Mouse (Mus musculus) midbrain, embryonic 16.5 days (tissue): ENCODE data around the gene Pax4. TPM values are rescaled to one million over a fixed set of nuclear protein-coding genes. Genes with fewer than 3 reads are reported as not detected.
A peak's percentile ranks its signal among the peaks of the same experiment; 100 is the strongest.

ENCODE experiments used
- ATAC-seq: fragments of 200-750 bp; cut with Nextera tagmentation; 2 replicates; pipeline ENCODE4 v1.8.0; 2017; ENCODE audit warnings: moderate TSS enrichment
- H3K27ac ChIP-seq: fragments of 300-500 bp; sonication (generic); 2 replicates; pipeline ENCODE4 v1.5.1; 2014; ENCODE audit warnings: mild to moderate bottlenecking, low read length, mixed read lengths
- H3K27me3 ChIP-seq: fragments of 300-500 bp; sonication (generic); 2 replicates; pipeline ENCODE4 v1.6.1; 2014; ENCODE audit warnings: low read depth, low read length, mixed read lengths; ENCODE audit not compliant: control insufficient read depth, insufficient read depth
- H3K36me3 ChIP-seq: fragments of 300-500 bp; sonication (generic); 2 replicates; pipeline ENCODE4 v1.6.1; 2014; ENCODE audit warnings: mild to moderate bottlenecking, low read length, moderate library complexity, mixed read lengths; ENCODE audit not compliant: control insufficient read depth, insufficient read depth
- H3K4me1 ChIP-seq: fragments of 300-500 bp; sonication (generic); 2 replicates; pipeline ENCODE4 v1.6.1; 2014; ENCODE audit warnings: mild to moderate bottlenecking, low read length, mixed read lengths; ENCODE audit not compliant: control insufficient read depth, insufficient read depth
- H3K4me2 ChIP-seq: fragments of 300-500 bp; sonication (generic); 2 replicates; pipeline ENCODE4 v1.6.1; 2014; ENCODE audit warnings: mild to moderate bottlenecking, low read length, mixed read lengths
- H3K4me3 ChIP-seq: fragments of 300-500 bp; sonication (generic); 2 replicates; pipeline ENCODE4 v1.5.1; 2014; ENCODE audit warnings: low read depth, mild to moderate bottlenecking, low read length, moderate library complexity, mixed read lengths
- H3K9ac ChIP-seq: fragments of 300-500 bp; sonication (generic); 2 replicates; pipeline ENCODE4 v1.6.1; 2014; ENCODE audit warnings: low read depth, low read length, mixed read lengths
- H3K9me3 ChIP-seq: fragments of 300-500 bp; sonication (generic); replicated peaks from 2 replicates; pipeline ENCODE4 v1.6.1; 2014; ENCODE audit warnings: mild to moderate bottlenecking, low read length, mixed read lengths; ENCODE audit not compliant: control insufficient read depth, poor library complexity, severe bottlenecking
- WGBS: fragments of 180-500 bp; shearing (Covaris S2); extraction: QIAGEN DNeasy Blood & Tissue Kit; methylation state at CpG from one replicate; pipeline ENCODE4 v1.1.7; 2014; 5-methylcytosine and 5-hydroxymethylcytosine counted together
- polyA plus RNA-seq: library from polyadenylated mRNA; unstranded; fragments of >200 nt; fragmentation: Nextera tagmentation; extraction: Ambion mirVana; gene quantifications from 2 replicates; pipeline ENCODE4 v1.2.1, GENCODE M21; 2015

The Pax4 gene
- polyA plus RNA-seq, 1 experiment from 2014 or later = not detected

GRCm38 (mm10) chr6:28419673-28420072 is 29.5 kb downstream of the Pax4 start:
- H3K4me3 ChIP-seq = no peak overlapping the region
- 83% methylated on average over 2 of the region's 2 CpGs for WGBS

GRCm38 (mm10) chr6:28418449-28418848 is 30.7 kb downstream of the Pax4 start:
- Histone ChIP-seq H3K4me2 (no peak overlapping the region), H3K9ac (no peak overlapping the region), H3K4me3 (no peak overlapping the region), H3K36me3 (peaks cover 22% of the 10 kb centered on the region), H3K27ac (no peak overlapping the region), H3K4me1 (peaks cover 24% of the 10 kb centered on the region), H3K27me3 (no peaks in the 10 kb centered on the region), H3K9me3 (no peaks in the 10 kb centered on the region)
- 90% methylated on average over 14 of the region's 14 CpGs for WGBS
- no peak for ATAC-seq

More at GRCm38 (mm10) chr6:28419673-28420072, 29.5 kb downstream of the Pax4 start:
- no peaks in the 10 kb centered on the region for H3K27me3 ChIP-seq
- no peaks in the 10 kb centered on the region for H3K9me3 ChIP-seq
- no peak overlapping the region for H3K27ac ChIP-seq
- no peak overlapping the region for H3K9ac ChIP-seq
- peaks cover 30% of the 10 kb centered on the region for H3K4me1 ChIP-seq
- ATAC-seq = no peak
- peaks cover 22% of the 10 kb centered on the region for H3K36me3 ChIP-seq
- H3K4me2 ChIP-seq = peak overlapping the region; percentile 82

GRCm38 (mm10) chr6:28416981-28417380 is 32.2 kb downstream of the Pax4 start:
- H3K36me3 ChIP-seq = peaks cover 22% of the 10 kb centered on the region
- H3K9me3 ChIP-seq = no peaks in the 10 kb centered on the region
- H3K4me2 ChIP-seq = no peak overlapping the region
- H3K4me3 ChIP-seq = no peak overlapping the region
- H3K27me3 ChIP-seq = no peaks in the 10 kb centered on the region
- no peak for ATAC-seq
- H3K9ac ChIP-seq = no peak overlapping the region
- WGBS = 84% methylated on average over 4 of the region's 4 CpGs
- no peak overlapping the region for H3K27ac ChIP-seq
- H3K4me1 ChIP-seq = peaks cover 19% of the 10 kb centered on the region

GRCm38 (mm10) chr6:28411236-28411635 is 37.9 kb downstream of the Pax4 start:
- no peak overlapping the region for H3K4me2 ChIP-seq
- H3K4me1 ChIP-seq = no peaks in the 10 kb centered on the region
- H3K4me3 ChIP-seq = no peak overlapping the region
- no peak overlapping the region for H3K27ac ChIP-seq
- WGBS = 76% methylated on average over 2 of the region's 2 CpGs
- ATAC-seq = no peak
- no peaks in the 10 kb centered on the region for H3K9me3 ChIP-seq
- no peak overlapping the region for H3K9ac ChIP-seq
- H3K27me3 ChIP-seq = no peaks in the 10 kb centered on the region
- peaks cover 9% of the 10 kb centered on the region for H3K36me3 ChIP-seq

GRCm38 (mm10) chr6:28410053-28410452 is 39.1 kb downstream of the Pax4 start:
- H3K9me3 ChIP-seq = no peaks in the 10 kb centered on the region
- no peaks in the 10 kb centered on the region for H3K27me3 ChIP-seq
- 88% methylated on average over 9 of the region's 9 CpGs for WGBS
- no peaks in the 10 kb centered on the region for H3K4me1 ChIP-seq
- ATAC-seq = no peak
- no peak overlapping the region for H3K9ac ChIP-seq
- H3K4me2 ChIP-seq = no peak overlapping the region
- 0 out of 2 replicates have a peak, but pooled peaks cover under 1% of the 10 kb centered on the region for H3K36me3 ChIP-seq
- H3K27ac ChIP-seq = no peak overlapping the region
- no peak overlapping the region for H3K4me3 ChIP-seq

GRCm38 (mm10) chr6:28399791-28400190 is 49.4 kb downstream of the Pax4 start:
- no peaks in the 10 kb centered on the region; the same call in 1 of the 2 replicates for H3K27me3 ChIP-seq
- no peaks in the 10 kb centered on the region for H3K36me3 ChIP-seq
- no peak overlapping the region for H3K4me2 ChIP-seq
- H3K9me3 ChIP-seq = no peaks in the 10 kb centered on the region; the same call in 1 of the 2 replicates
- no peak for ATAC-seq
- peaks cover 17% of the 10 kb centered on the region for H3K4me1 ChIP-seq
- 98% methylated on average over 4 of the region's 4 CpGs for WGBS
- no peak overlapping the region for H3K27ac ChIP-seq
- H3K4me3 ChIP-seq = no peak overlapping the region
- H3K9ac ChIP-seq = no peak overlapping the region

- 91% methylated on average over 3 of the region's 3 CpGs for WGBS
- ATAC-seq = no peak
- H3K36me3 ChIP-seq = no peaks in the 10 kb centered on the region
- H3K4me3 ChIP-seq = no peak overlapping the region
- no peak overlapping the region for H3K27ac ChIP-seq
- no peak overlapping the region for H3K4me2 ChIP-seq
- no peak overlapping the region for H3K9ac ChIP-seq
- H3K4me1 ChIP-seq = peaks cover 17% of the 10 kb centered on the region
- no peaks in the 10 kb centered on the region; the same call in 1 of the 2 replicates for H3K9me3 ChIP-seq
- H3K27me3 ChIP-seq = no peaks in the 10 kb centered on the region; the same call in 1 of the 2 replicates
Observed at GRCm38 (mm10) chr6:28398726-28399125, 50.4 kb downstream of the Pax4 start.

- H3K36me3 ChIP-seq = no peaks in the 10 kb centered on the region
- H3K4me3 ChIP-seq = peak within 1 kb of the TSS; percentile 53
- peaks cover 17% of the 10 kb centered on the region for H3K4me1 ChIP-seq
- H3K27ac ChIP-seq = peak within 1 kb of the TSS; percentile 64; the same call in 1 of the 2 replicates
- H3K9ac ChIP-seq = peak within 1 kb of the TSS; percentile 68
- H3K27me3 ChIP-seq = no peaks in the 10 kb centered on the region; the same call in 1 of the 2 replicates
- peak; percentile 63 for ATAC-seq
- peak within 1 kb of the TSS; percentile 94 for H3K4me2 ChIP-seq
- WGBS = under 1% methylated on average over 33 of the region's 33 CpGs
- H3K9me3 ChIP-seq = no peaks in the 10 kb centered on the region; the same call in 1 of the 2 replicates
Observed at GRCm38 (mm10) chr6:28397681-28398203, 51.4 kb downstream of the Pax4 start, which contains the start of gene Zfp800. TSS of gene Zfp800 (minus strand) at chr6:28398005.

GRCm38 (mm10) chr6:28396853-28397457 is 52.2 kb downstream of the Pax4 start:
- no peaks in the 10 kb centered on the region; the same call in 1 of the 2 replicates for H3K9me3 ChIP-seq
- peak overlapping the region; percentile 26; the same call in 1 of the 2 replicates for H3K27ac ChIP-seq
- under 1% methylated on average over 19 of the region's 19 CpGs for WGBS
- peak overlapping the region; percentile 53 for H3K4me3 ChIP-seq
- peak overlapping the region; percentile 68 for H3K9ac ChIP-seq
- H3K4me1 ChIP-seq = peaks cover 17% of the 10 kb centered on the region
- ATAC-seq = 0 out of 2 replicates have a peak, but pooled peaks have one; percentile 36
- H3K27me3 ChIP-seq = no peaks in the 10 kb centered on the region; the same call in 1 of the 2 replicates
- H3K4me2 ChIP-seq = peak overlapping the region; percentile 94
- no peaks in the 10 kb centered on the region for H3K36me3 ChIP-seq
